Mouse (Mus musculus): ENCODE data around the gene Pde11a. TPM values are rescaled to one million over a fixed set of nuclear protein-coding genes. Genes with fewer than 3 reads are reported as not detected.

The Pde11a gene
- total RNA-seq, 1 experiment from 2014 or later, result not detected

GRCm38 (mm10) chr2:76029081-76029901 lies 309.3 kb downstream of the Pde11a start:
- no peak for ATAC-seq (ENCODE audit: extremely low read depth, insufficient number of reproducible peaks, low FRiP score, poor library complexity, severe bottlenecking)

GRCm38 (mm10) chr2:76016890-76017289 lies 321.7 kb downstream of the Pde11a start:
- no peak for ATAC-seq (ENCODE audit: extremely low read depth, insufficient number of reproducible peaks, low FRiP score, poor library complexity, severe bottlenecking)

- no peak for ATAC-seq (ENCODE audit: extremely low read depth, insufficient number of reproducible peaks, low FRiP score, poor library complexity, severe bottlenecking)
Measured at GRCm38 (mm10) chr2:76016136-76016535, 322.4 kb downstream of the Pde11a start.

GRCm38 (mm10) chr2:76015460-76015859 lies 323.1 kb downstream of the Pde11a start:
- no peak for ATAC-seq (ENCODE audit: extremely low read depth, insufficient number of reproducible peaks, low FRiP score, poor library complexity, severe bottlenecking)

- no peak for ATAC-seq (ENCODE audit: extremely low read depth, insufficient number of reproducible peaks, low FRiP score, poor library complexity, severe bottlenecking)
Measured at GRCm38 (mm10) chr2:76014659-76015058, 323.9 kb downstream of the Pde11a start.

GRCm38 (mm10) chr2:76006194-76006593 lies 332.4 kb downstream of the Pde11a start:
- ATAC-seq (ENCODE audit: extremely low read depth, insufficient number of reproducible peaks, low FRiP score, poor library complexity, severe bottlenecking), result no peak

- no peak for ATAC-seq (ENCODE audit: extremely low read depth, insufficient number of reproducible peaks, low FRiP score, poor library complexity, severe bottlenecking)
Measured at GRCm38 (mm10) chr2:76002899-76003298, 335.7 kb downstream of the Pde11a start.

GRCm38 (mm10) chr2:76001392-76001791 lies 337.2 kb downstream of the Pde11a start:
- ATAC-seq (ENCODE audit: extremely low read depth, insufficient number of reproducible peaks, low FRiP score, poor library complexity, severe bottlenecking), result peak; percentile 62; the same call in 1 of the 2 replicates

- ATAC-seq (ENCODE audit: extremely low read depth, insufficient number of reproducible peaks, low FRiP score, poor library complexity, severe bottlenecking), result no peak
Measured at GRCm38 (mm10) chr2:75999636-76000035, 338.9 kb downstream of the Pde11a start.

- no peak for ATAC-seq (ENCODE audit: extremely low read depth, insufficient number of reproducible peaks, low FRiP score, poor library complexity, severe bottlenecking)
Measured at GRCm38 (mm10) chr2:75998692-75999091, 339.9 kb downstream of the Pde11a start.

- no peak for ATAC-seq (ENCODE audit: extremely low read depth, insufficient number of reproducible peaks, low FRiP score, poor library complexity, severe bottlenecking)
Measured at GRCm38 (mm10) chr2:75997726-75998125, 340.8 kb downstream of the Pde11a start.

- ATAC-seq (ENCODE audit: extremely low read depth, insufficient number of reproducible peaks, low FRiP score, poor library complexity, severe bottlenecking), result no peak
Measured at GRCm38 (mm10) chr2:75994841-75995240, 343.7 kb downstream of the Pde11a start.

GRCm38 (mm10) chr2:75991581-75992205 lies 346.9 kb downstream of the Pde11a start:
- ATAC-seq (ENCODE audit: extremely low read depth, insufficient number of reproducible peaks, low FRiP score, poor library complexity, severe bottlenecking), result no peak

- peak; percentile 61; the same call in 1 of the 2 replicates for ATAC-seq (ENCODE audit: extremely low read depth, insufficient number of reproducible peaks, low FRiP score, poor library complexity, severe bottlenecking)
Measured at GRCm38 (mm10) chr2:75990885-75991539, 347.6 kb downstream of the Pde11a start.

GRCm38 (mm10) chr2:75989694-75990093 lies 348.9 kb downstream of the Pde11a start:
- no peak for ATAC-seq (ENCODE audit: extremely low read depth, insufficient number of reproducible peaks, low FRiP score, poor library complexity, severe bottlenecking)

GRCm38 (mm10) chr2:75988779-75989363 lies 349.7 kb downstream of the Pde11a start:
- no peak for ATAC-seq (ENCODE audit: extremely low read depth, insufficient number of reproducible peaks, low FRiP score, poor library complexity, severe bottlenecking)

- ATAC-seq (ENCODE audit: extremely low read depth, insufficient number of reproducible peaks, low FRiP score, poor library complexity, severe bottlenecking), result no peak
Measured at GRCm38 (mm10) chr2:75988378-75988777, 350.2 kb downstream of the Pde11a start.

- no peak for ATAC-seq (ENCODE audit: extremely low read depth, insufficient number of reproducible peaks, low FRiP score, poor library complexity, severe bottlenecking)
Measured at GRCm38 (mm10) chr2:75987739-75988138, 350.8 kb downstream of the Pde11a start.

GRCm38 (mm10) chr2:75985124-75985523 lies 353.4 kb downstream of the Pde11a start:
- ATAC-seq (ENCODE audit: extremely low read depth, insufficient number of reproducible peaks, low FRiP score, poor library complexity, severe bottlenecking), result peak; percentile 88

Measured in neutrophil, adult 5-6 weeks (primary cell).